Mouse (Mus musculus) forebrain, embryonic 16.5 days (tissue): ENCODE measurements around the gene Rassf5. TPM values are rescaled to one million over a fixed set of nuclear protein-coding genes. Genes with fewer than 3 reads are reported as not detected.
A peak's percentile ranks its signal among the peaks of the same experiment; 100 is the strongest.

ENCODE experiments used
- ATAC-seq: fragments of 200-750 bp; cut with Nextera tagmentation; 2 replicates; pipeline ENCODE4 v1.8.0; 2017; ENCODE audit warnings: mild to moderate bottlenecking, moderate library complexity
- H3K27ac ChIP-seq: fragments of 300-500 bp; sonication (generic); 2 replicates; pipeline ENCODE4 v1.5.1; 2014; ENCODE audit warnings: low read length, control low read depth
- H3K27me3 ChIP-seq: fragments of 300-500 bp; sonication (generic); replicated peaks from 2 replicates; pipeline ENCODE4 v1.6.1; 2014; ENCODE audit warnings: low read length; ENCODE audit not compliant: control insufficient read depth, insufficient read depth
- H3K36me3 ChIP-seq: fragments of 300-500 bp; sonication (generic); 2 replicates; pipeline ENCODE4 v1.6.1; 2014; ENCODE audit not compliant: control insufficient read depth, insufficient read depth
- H3K4me1 ChIP-seq: fragments of 300-500 bp; sonication (generic); replicated peaks from 2 replicates; pipeline ENCODE4 v1.6.1; 2014; ENCODE audit warnings: low read length; ENCODE audit not compliant: control insufficient read depth, insufficient read depth
- H3K4me2 ChIP-seq: fragments of 300-500 bp; sonication (generic); 2 replicates; pipeline ENCODE4 v1.6.1; 2014; ENCODE audit warnings: mild to moderate bottlenecking, low read length, control low read depth
- H3K4me3 ChIP-seq: fragments of 300-500 bp; sonication (generic); replicated peaks from 2 replicates; pipeline ENCODE4 v1.5.1; 2014; ENCODE audit warnings: mild to moderate bottlenecking, low read length, control low read depth
- H3K9ac ChIP-seq: fragments of 300-500 bp; sonication (generic); replicated peaks from 2 replicates; pipeline ENCODE4 v1.6.1; 2014; ENCODE audit warnings: low read depth, low read length, control low read depth
- H3K9me3 ChIP-seq: fragments of 300-500 bp; sonication (generic); 2 replicates; pipeline ENCODE4 v1.6.1; 2016; ENCODE audit warnings: low read length; ENCODE audit not compliant: control insufficient read depth
- WGBS: fragments of 180-500 bp; shearing (Covaris S2); extraction: QIAGEN DNeasy Blood & Tissue Kit; methylation state at CpG from one replicate; pipeline ENCODE4 v1.1.7; 2014; 5-methylcytosine and 5-hydroxymethylcytosine counted together
- polyA plus RNA-seq: library from polyadenylated mRNA; unstranded; fragments of >200 nt; fragmentation: Nextera tagmentation; extraction: Ambion mirVana; gene quantifications from 2 replicates; pipeline ENCODE4 v1.2.1, GENCODE M21; 2015

Gene Rassf5
- polyA plus RNA-seq, 1 experiment from 2014 or later = 2.5 TPM

- Histone ChIP-seq H3K9me3 (no peaks in the 10 kb centered on the region), H3K9ac (no peak overlapping the region), H3K27ac (no peak overlapping the region), H3K4me3 (no peak overlapping the region), H3K4me2 (no peak overlapping the region), H3K36me3 (peaks cover 7% of the 10 kb centered on the region; the same call in 1 of the 2 replicates), H3K4me1 (no peaks in the 10 kb centered on the region), H3K27me3 (no peaks in the 10 kb centered on the region)
- WGBS = 65% methylated on average over 9 of the region's 9 CpGs
- peak; percentile 77 for ATAC-seq
Measured at GRCm38 (mm10) chr1:131181642-131182527, 63.2 kb downstream of the Rassf5 start.

GRCm38 (mm10) chr1:131180386-131180785, 64.7 kb downstream of the Rassf5 start:
- Histone ChIP-seq H3K4me2 (no peak overlapping the region), H3K27ac (no peak overlapping the region), H3K4me3 (no peak overlapping the region), H3K9ac (no peak overlapping the region), H3K4me1 (no peaks in the 10 kb centered on the region), H3K9me3 (no peaks in the 10 kb centered on the region), H3K36me3 (peaks cover 19% of the 10 kb centered on the region), H3K27me3 (no peaks in the 10 kb centered on the region)
- WGBS = 98% methylated on average over 7 of the region's 7 CpGs
- ATAC-seq = no peak

- no peaks in the 10 kb centered on the region for H3K4me1 ChIP-seq
- H3K4me2 ChIP-seq = no peak overlapping the region
- no peaks in the 10 kb centered on the region for H3K27me3 ChIP-seq
- WGBS = 91% methylated on average over 5 of the region's 5 CpGs
- H3K4me3 ChIP-seq = no peak overlapping the region
- peaks cover 31% of the 10 kb centered on the region for H3K36me3 ChIP-seq
- no peak overlapping the region for H3K27ac ChIP-seq
- H3K9me3 ChIP-seq = no peaks in the 10 kb centered on the region
- ATAC-seq = no peak
- H3K9ac ChIP-seq = no peak overlapping the region
Measured at GRCm38 (mm10) chr1:131178083-131178482, 67.0 kb downstream of the Rassf5 start.

DNA sequence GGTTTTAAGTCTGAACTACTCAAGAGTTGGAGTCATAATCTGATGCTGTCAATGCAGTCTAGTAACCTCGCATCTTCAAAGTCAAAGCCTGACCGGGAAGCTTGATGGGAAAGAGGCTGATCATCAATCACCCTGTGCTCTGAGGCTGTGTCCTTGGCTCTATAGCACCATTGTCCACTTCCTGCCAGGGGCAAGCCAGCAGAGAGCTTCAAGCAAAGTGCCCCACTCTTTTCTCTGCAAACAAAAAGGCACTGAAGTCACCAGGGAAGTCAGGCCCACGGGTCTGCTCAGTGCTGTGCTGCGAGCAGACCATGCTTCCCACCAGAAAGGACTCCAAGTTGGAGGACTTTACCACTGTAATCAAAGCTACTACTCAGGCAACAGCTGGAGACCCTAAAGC, 67.8 kb downstream of the Rassf5 start:
- Histone ChIP-seq H3K4me2 (no peak overlapping the region), H3K27ac (no peak overlapping the region), H3K4me3 (no peak overlapping the region), H3K36me3 (peaks cover 32% of the 10 kb centered on the region), H3K9me3 (no peaks in the 10 kb centered on the region), H3K4me1 (no peaks in the 10 kb centered on the region), H3K9ac (no peak overlapping the region), H3K27me3 (no peaks in the 10 kb centered on the region)
- no peak for ATAC-seq
- WGBS = 88% methylated on average over 4 of the region's 4 CpGs

DNA sequence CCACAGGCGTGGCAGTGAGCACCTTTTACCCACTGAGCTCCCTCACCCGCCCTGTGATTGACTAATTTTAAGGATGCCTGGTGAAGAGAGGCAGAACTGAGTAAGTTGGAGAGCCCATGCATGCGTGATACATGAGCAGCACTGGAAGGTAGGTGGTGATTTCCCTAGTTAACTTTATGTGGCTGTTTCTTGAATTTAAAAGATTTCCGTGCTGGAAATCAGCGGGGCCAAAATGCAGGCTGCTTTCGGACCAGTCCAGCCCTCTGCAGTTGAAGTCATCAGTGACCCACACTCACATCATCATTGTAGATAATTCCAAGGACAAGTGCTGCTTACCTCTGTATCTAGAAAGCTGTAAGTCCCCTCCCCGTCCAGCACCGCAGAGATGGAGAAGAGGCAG, 69.2 kb downstream of the Rassf5 start:
- Histone ChIP-seq H3K4me1 (no peaks in the 10 kb centered on the region), H3K4me2 (no peak overlapping the region), H3K27ac (no peak overlapping the region), H3K9me3 (no peaks in the 10 kb centered on the region), H3K27me3 (no peaks in the 10 kb centered on the region), H3K4me3 (no peak overlapping the region), H3K36me3 (peaks cover 34% of the 10 kb centered on the region), H3K9ac (no peak overlapping the region)
- WGBS = 97% methylated on average over 8 of the region's 8 CpGs
- no peak for ATAC-seq

DNA sequence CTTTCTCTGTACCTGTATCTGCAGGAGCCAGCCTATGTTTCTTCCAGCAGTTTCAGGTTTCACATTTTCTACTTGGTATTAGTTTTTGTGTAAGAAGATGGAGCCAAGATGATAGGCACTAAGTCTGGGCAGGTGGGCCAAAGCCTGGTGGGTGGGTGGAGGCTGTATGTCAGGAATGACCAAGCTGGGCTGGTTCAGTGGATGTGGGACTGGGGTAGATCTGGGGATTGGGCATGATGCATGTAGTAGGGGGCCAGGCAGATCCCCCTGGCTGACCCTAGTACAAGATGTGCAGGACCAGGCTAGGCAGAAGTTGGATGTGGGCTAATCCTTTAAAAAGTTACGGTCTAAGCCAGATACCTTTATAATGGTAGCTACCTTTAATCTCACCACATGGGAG, 69.9 kb downstream of the Rassf5 start:
- WGBS = 92% methylated on average over 1 of the region's 1 CpGs

GRCm38 (mm10) chr1:131174299-131174861, 70.7 kb downstream of the Rassf5 start:
- no peaks in the 10 kb centered on the region for H3K27me3 ChIP-seq
- H3K4me3 ChIP-seq = no peak overlapping the region
- WGBS = 83% methylated on average over 12 of the region's 12 CpGs
- no peak for ATAC-seq
- H3K4me2 ChIP-seq = no peak overlapping the region
- no peaks in the 10 kb centered on the region for H3K9me3 ChIP-seq
- H3K9ac ChIP-seq = no peak overlapping the region
- H3K4me1 ChIP-seq = no peaks in the 10 kb centered on the region
- H3K36me3 ChIP-seq = peaks cover 33% of the 10 kb centered on the region
- no peak overlapping the region for H3K27ac ChIP-seq

More for the DNA sequence above, 69.9 kb downstream of the Rassf5 start:
- H3K9me3 ChIP-seq = no peaks in the 10 kb centered on the region
- no peak for ATAC-seq
- H3K27me3 ChIP-seq = no peaks in the 10 kb centered on the region
- H3K4me2 ChIP-seq = no peak overlapping the region
- H3K4me1 ChIP-seq = no peaks in the 10 kb centered on the region
- H3K9ac ChIP-seq = no peak overlapping the region
- H3K36me3 ChIP-seq = peaks cover 35% of the 10 kb centered on the region
- no peak overlapping the region for H3K27ac ChIP-seq
- no peak overlapping the region for H3K4me3 ChIP-seq

DNA sequence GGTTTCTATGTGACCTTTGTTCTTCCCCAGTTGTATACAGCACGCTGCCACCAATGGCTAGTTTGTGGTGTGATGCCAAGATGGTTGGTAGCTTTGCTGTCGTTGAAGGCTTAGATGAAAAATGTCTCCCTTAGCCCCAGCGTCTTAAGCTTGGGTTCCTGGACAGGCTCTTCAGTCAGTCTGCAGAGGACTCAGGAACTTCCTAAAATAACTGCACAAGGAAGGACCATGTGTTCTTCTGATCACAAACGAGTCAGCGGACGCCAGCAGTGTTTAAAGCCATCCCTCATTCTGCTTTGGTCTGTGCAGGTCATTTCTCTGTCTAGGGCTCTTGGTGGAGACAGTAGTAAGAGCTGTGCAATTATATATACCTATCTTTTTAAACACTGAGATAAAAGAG, 71.2 kb downstream of the Rassf5 start:
- 86% methylated on average over 6 of the region's 6 CpGs for WGBS
- no peak overlapping the region for H3K9ac ChIP-seq
- no peak for ATAC-seq
- H3K27me3 ChIP-seq = no peaks in the 10 kb centered on the region
- no peak overlapping the region for H3K4me3 ChIP-seq
- no peak overlapping the region for H3K4me2 ChIP-seq
- no peak overlapping the region for H3K27ac ChIP-seq
- H3K36me3 ChIP-seq = peaks cover 33% of the 10 kb centered on the region
- H3K4me1 ChIP-seq = no peaks in the 10 kb centered on the region
- H3K9me3 ChIP-seq = no peaks in the 10 kb centered on the region

DNA sequence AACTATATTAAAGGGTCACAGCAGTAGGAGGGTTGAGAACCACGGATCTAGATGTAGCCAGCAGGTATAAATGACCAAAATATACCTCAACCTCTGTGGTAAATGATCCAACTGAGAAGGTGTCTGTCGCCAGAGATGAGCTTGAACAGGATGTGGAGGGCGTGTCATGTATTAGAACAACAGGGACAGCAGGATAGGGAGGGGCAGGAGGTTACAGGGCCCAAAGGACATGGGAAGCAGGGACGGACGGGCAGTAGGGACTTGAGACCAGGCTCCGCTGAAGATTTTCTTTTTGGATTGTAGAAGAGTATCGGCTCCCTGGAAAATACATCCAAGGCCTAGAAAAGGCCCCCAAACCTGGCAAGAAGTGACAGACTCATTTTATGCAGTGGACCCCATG, 72.1 kb downstream of the Rassf5 start:
- Histone ChIP-seq H3K4me1 (no peaks in the 10 kb centered on the region), H3K27ac (no peak overlapping the region), H3K4me2 (no peak overlapping the region), H3K27me3 (no peaks in the 10 kb centered on the region), H3K4me3 (no peak overlapping the region), H3K9ac (no peak overlapping the region), H3K9me3 (no peaks in the 10 kb centered on the region), H3K36me3 (peaks cover 37% of the 10 kb centered on the region)
- ATAC-seq = no peak
- WGBS = 92% methylated on average over 7 of the region's 7 CpGs
